Mouse (Mus musculus) embryonic facial prominence, embryonic 15.5 days (tissue): ENCODE data around the gene Gnai3. TPM values are rescaled to one million over a fixed set of nuclear protein-coding genes. Genes with fewer than 3 reads are reported as not detected.

Experiments
- ATAC-seq: fragments of 200-750 bp; cut with Nextera tagmentation; 2 replicates; pipeline ENCODE4 v1.8.0; 2017; ENCODE audit warnings: low read depth, moderate TSS enrichment; ENCODE audit not compliant: insufficient number of reproducible peaks, low FRiP score, low TSS enrichment
- H3K27ac ChIP-seq: fragments of 300-500 bp; sonication (generic); replicated peaks from 2 replicates; pipeline ENCODE4 v1.5.1; 2015; ENCODE audit warnings: mild to moderate bottlenecking, inconsistent platforms
- H3K27me3 ChIP-seq: fragments of 300-500 bp; sonication (generic); 2 replicates; pipeline ENCODE4 v1.6.1; 2015; ENCODE audit warnings: inconsistent platforms
- H3K36me3 ChIP-seq: fragments of 300-500 bp; sonication (generic); 2 replicates; pipeline ENCODE4 v1.6.1; 2015; ENCODE audit warnings: mild to moderate bottlenecking, inconsistent platforms
- H3K4me1 ChIP-seq: fragments of 300-500 bp; sonication (generic); 2 replicates; pipeline ENCODE4 v1.6.1; 2015; ENCODE audit warnings: inconsistent platforms
- H3K4me2 ChIP-seq: fragments of 300-500 bp; sonication (generic); replicated peaks from 2 replicates; pipeline ENCODE4 v1.6.1; 2015; ENCODE audit warnings: mild to moderate bottlenecking, inconsistent platforms
- H3K4me3 ChIP-seq: fragments of 300-500 bp; sonication (generic); replicated peaks from 2 replicates; pipeline ENCODE4 v1.5.1; 2015; ENCODE audit warnings: mild to moderate bottlenecking, inconsistent platforms
- H3K9ac ChIP-seq: fragments of 300-500 bp; sonication (generic); 2 replicates; pipeline ENCODE4 v1.6.1; 2015; ENCODE audit warnings: inconsistent platforms
- H3K9me3 ChIP-seq: fragments of 300-500 bp; sonication (generic); replicated peaks from 2 replicates; pipeline ENCODE4 v1.6.1; 2016; ENCODE audit warnings: inconsistent platforms
- WGBS: fragments of 180-500 bp; shearing (Covaris S2); methylation state at CpG from one replicate; pipeline ENCODE4 v1.1.7; 2015; 5-methylcytosine and 5-hydroxymethylcytosine counted together
- polyA plus RNA-seq: library from polyadenylated mRNA; unstranded; fragments of >200 nt; fragmentation: Nextera tagmentation; extraction: Ambion mirVana; gene quantifications from 2 replicates; pipeline ENCODE4 v1.2.1, GENCODE M21; 2015

Gnai3 gene
- polyA plus RNA-seq, 1 experiment from 2014 or later = 161 TPM

GRCm38 (mm10) chr3:108101594-108101993, 44.4 kb downstream of the Gnai3 start:
- Histone ChIP-seq H3K27ac (no peak overlapping the region), H3K9ac (no peak overlapping the region), H3K4me3 (no peak overlapping the region), H3K4me1 (no peaks in the 10 kb centered on the region), H3K27me3 (no peaks in the 10 kb centered on the region), H3K9me3 (no peaks in the 10 kb centered on the region), H3K36me3 (peaks cover 15% of the 10 kb centered on the region), H3K4me2 (no peak overlapping the region)
- WGBS = 44% methylated on average over 3 of the region's 3 CpGs
- no peak for ATAC-seq

DNA sequence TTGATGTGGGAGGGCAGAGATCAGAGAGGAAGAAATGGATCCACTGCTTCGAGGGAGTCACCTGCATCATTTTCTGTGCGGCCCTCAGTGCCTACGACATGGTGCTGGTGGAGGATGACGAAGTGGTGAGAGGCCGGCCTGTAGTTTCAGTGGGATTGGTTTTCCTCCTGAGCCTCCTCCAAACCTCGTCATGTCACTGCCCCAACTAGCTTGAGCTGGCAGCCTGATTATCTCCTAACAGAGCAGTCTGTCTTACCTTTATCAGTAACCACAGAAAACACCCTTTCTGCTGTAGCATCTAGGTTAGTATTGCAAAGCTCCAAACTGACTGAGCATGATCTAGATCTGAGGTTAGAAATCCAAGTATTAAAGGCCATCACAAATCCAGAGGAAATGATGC, 47.6 kb downstream of the Gnai3 start:
- Histone ChIP-seq H3K4me3 (no peak overlapping the region), H3K27me3 (no peaks in the 10 kb centered on the region), H3K9me3 (no peaks in the 10 kb centered on the region), H3K4me1 (no peaks in the 10 kb centered on the region), H3K9ac (no peak overlapping the region), H3K27ac (no peak overlapping the region), H3K4me2 (no peak overlapping the region), H3K36me3 (no peaks in the 10 kb centered on the region)
- 67% methylated on average over 6 of the region's 6 CpGs for WGBS
- ATAC-seq = no peak

GRCm38 (mm10) chr3:108097656-108098055, 48.3 kb downstream of the Gnai3 start:
- WGBS = 67% methylated on average over 8 of the region's 8 CpGs
- H3K4me3 ChIP-seq = no peak overlapping the region
- H3K27me3 ChIP-seq = no peaks in the 10 kb centered on the region

DNA sequence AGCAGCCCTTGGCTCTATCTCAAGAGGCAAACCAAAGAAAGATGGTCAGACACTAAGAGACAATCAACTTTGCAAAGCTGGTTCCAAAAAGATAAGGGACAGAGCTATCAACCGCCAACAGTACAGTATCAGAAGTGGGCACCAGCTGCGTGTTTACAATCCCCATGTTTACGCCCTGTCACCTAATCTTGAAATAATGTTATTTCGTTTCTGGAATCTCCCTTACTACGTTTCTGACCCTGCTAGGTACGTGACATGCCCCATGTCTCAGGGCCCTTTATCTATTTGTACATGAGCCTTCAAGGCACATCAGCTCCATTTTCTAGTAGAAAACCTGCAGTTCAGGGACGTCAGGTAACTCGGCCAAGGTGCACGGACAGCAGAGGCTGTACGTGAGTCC, 49.2 kb downstream of the Gnai3 start:
- Histone ChIP-seq H3K36me3 (no peaks in the 10 kb centered on the region), H3K27me3 (no peaks in the 10 kb centered on the region), H3K4me2 (no peak overlapping the region), H3K9me3 (no peaks in the 10 kb centered on the region), H3K4me1 (no peaks in the 10 kb centered on the region), H3K4me3 (no peak overlapping the region), H3K27ac (no peak overlapping the region), H3K9ac (no peak overlapping the region)
- WGBS = 81% methylated on average over 10 of the region's 10 CpGs
- ATAC-seq = no peak

More at GRCm38 (mm10) chr3:108097656-108098055, 48.3 kb downstream of the Gnai3 start:
- Histone ChIP-seq H3K36me3 (no peaks in the 10 kb centered on the region), H3K4me1 (no peaks in the 10 kb centered on the region), H3K9me3 (no peaks in the 10 kb centered on the region), H3K4me2 (no peak overlapping the region), H3K27ac (no peak overlapping the region), H3K9ac (no peak overlapping the region)
- no peak for ATAC-seq

DNA sequence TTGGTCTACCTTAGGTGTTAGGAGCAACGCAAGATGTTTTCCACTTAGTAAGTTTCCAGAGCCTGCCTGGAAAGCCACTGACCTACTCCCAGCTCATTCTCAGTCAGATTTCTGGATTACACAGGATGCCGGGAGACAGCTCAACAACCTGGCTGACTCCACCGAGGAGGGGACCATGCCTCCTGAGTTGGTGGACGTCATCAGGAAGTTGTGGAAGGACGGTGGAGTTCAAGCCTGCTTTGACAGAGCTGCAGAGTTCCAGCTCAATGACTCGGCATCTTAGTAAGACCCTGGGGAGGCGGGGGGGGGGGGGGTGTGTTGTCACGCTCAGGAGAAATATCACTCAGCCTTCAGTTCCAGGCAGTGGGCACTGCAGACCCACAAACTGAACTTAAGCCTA, 49.7 kb downstream of the Gnai3 start:
- Histone ChIP-seq H3K9ac (no peak overlapping the region), H3K4me2 (no peak overlapping the region), H3K36me3 (no peaks in the 10 kb centered on the region), H3K27me3 (no peaks in the 10 kb centered on the region), H3K27ac (no peak overlapping the region), H3K4me1 (no peaks in the 10 kb centered on the region), H3K4me3 (no peak overlapping the region), H3K9me3 (no peaks in the 10 kb centered on the region)
- no peak for ATAC-seq
- WGBS = 60% methylated on average over 8 of the region's 8 CpGs

DNA sequence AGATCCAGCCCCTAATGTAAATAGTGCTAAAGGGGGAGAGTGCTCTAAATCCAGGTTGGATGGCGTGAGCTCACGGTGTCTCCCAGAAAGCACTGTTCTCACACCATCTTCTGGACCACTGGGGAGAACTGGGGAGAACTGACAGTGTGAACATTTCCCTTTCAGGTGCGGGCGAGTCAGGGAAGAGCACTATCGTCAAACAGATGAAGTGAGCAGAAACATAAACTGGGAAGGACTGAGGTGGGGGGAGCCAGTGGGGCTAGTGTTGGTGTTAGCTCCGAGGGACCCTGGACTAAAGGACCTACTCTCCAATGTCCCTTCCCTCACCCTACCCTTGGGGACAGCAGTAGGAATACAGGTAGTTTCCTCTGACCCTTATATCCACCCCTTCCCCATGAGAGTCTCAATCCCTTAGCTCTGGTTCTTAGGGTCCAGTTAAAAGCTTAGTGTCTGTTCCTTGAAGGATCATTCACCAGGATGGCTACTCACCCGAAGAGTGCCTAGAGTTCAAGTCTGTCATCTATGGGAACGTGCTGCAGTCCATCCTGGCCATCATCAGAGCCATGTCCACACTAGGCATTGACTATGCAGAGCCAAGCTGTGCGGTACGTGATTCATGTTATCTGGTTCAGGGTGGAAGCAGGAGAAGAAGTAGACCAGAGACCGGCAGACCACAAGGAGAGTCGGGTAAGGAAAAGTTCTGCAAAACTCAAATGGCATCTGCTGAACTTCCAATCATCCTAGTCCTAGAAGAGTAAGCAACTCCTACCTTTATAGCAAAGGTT, 50.8 kb downstream of the Gnai3 start:
- H3K4me1 ChIP-seq = peaks cover 2% of the 10 kb centered on the region
- no peaks in the 10 kb centered on the region for H3K9me3 ChIP-seq
- H3K27me3 ChIP-seq = no peaks in the 10 kb centered on the region
- WGBS = 92% methylated on average over 12 of the region's 12 CpGs
- no peak overlapping the region for H3K9ac ChIP-seq
- no peak overlapping the region for H3K4me2 ChIP-seq
- no peak overlapping the region for H3K27ac ChIP-seq
- no peak overlapping the region for H3K4me3 ChIP-seq
- ATAC-seq = no peak
- no peaks in the 10 kb centered on the region for H3K36me3 ChIP-seq

DNA sequence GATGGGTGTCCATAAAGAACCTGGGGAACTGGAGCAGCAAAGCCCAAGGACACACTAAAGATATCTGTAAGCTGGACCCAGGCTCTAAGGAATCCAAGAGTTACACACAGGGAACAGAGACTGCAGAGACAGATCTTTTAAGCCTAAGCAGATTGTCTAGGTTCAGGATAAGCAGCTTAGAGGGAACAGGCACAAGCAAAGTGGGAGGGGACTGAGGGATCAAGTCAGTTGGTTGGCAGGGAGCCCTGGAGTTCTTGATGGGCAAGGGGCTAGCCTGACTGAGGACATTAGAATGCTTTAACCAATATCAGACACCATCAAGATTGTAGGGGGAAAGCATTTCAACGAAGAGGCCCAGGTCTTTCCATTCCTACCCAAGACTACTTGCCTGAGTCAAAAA, 51.8 kb downstream of the Gnai3 start:
- H3K9ac ChIP-seq = no peak overlapping the region
- no peaks in the 10 kb centered on the region for H3K9me3 ChIP-seq
- no peak for ATAC-seq
- no peak overlapping the region for H3K4me2 ChIP-seq
- no peak overlapping the region for H3K4me3 ChIP-seq
- H3K27me3 ChIP-seq = no peaks in the 10 kb centered on the region
- peaks cover 12% of the 10 kb centered on the region for H3K4me1 ChIP-seq
- no peak overlapping the region for H3K27ac ChIP-seq
- WGBS = 89% methylated on average over 1 of the region's 1 CpGs
- H3K36me3 ChIP-seq = no peaks in the 10 kb centered on the region

- Histone ChIP-seq H3K4me1 (peaks cover 18% of the 10 kb centered on the region), H3K4me3 (no peak overlapping the region), H3K27me3 (no peaks in the 10 kb centered on the region), H3K9me3 (no peaks in the 10 kb centered on the region), H3K27ac (no peak overlapping the region), H3K4me2 (no peak overlapping the region), H3K9ac (no peak overlapping the region), H3K36me3 (no peaks in the 10 kb centered on the region)
- 55% methylated on average over 6 of the region's 6 CpGs for WGBS
- no peak for ATAC-seq
Observed at GRCm38 (mm10) chr3:108093306-108093705, 52.6 kb downstream of the Gnai3 start.

DNA sequence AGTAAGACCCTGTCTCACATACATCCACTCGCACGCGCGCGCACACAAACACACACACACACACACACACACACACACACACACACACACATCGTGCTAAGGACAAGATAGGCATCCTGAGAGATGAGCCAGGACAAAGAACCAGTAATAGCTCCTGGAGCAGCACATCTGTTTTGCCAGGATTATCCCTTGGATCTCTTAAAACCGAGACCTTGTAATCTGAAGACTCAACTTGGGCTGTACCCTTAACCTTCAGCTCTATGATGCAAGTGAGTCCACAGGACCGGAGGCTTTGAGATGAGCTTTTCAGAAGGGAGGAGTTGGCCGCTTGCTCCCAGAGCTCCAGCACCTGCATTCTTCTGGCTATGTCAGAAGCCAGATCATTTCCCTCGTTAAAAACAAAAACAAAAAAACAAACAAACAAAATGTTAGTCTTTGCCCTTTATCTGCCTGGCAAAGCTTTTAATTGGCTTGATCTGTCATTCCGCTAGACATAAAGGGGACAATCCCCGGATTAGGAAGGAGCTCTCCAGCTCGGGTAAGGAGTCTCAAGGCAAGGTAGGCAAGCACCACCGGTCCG, 53.3 kb downstream of the Gnai3 start, which contains the start of gene Gnat2:
Gnat2 (plus strand) TSS at position 254 of the 580 bp plus-strand sequence.
- no peak within 1 kb of the TSS for H3K9ac ChIP-seq
- H3K4me1 ChIP-seq = peaks cover 19% of the 10 kb centered on the region
- ATAC-seq = no peak
- no peak within 1 kb of the TSS for H3K4me2 ChIP-seq
- no peaks in the 10 kb centered on the region for H3K36me3 ChIP-seq
- H3K27ac ChIP-seq = no peak within 1 kb of the TSS
- H3K9me3 ChIP-seq = no peaks in the 10 kb centered on the region
- no peak within 1 kb of the TSS for H3K4me3 ChIP-seq
- no peaks in the 10 kb centered on the region for H3K27me3 ChIP-seq
- WGBS = 70% methylated on average over 15 of the region's 15 CpGs

GRCm38 (mm10) chr3:108092030-108092429, 53.9 kb downstream of the Gnai3 start:
- ATAC-seq = no peak
- peaks cover 25% of the 10 kb centered on the region for H3K4me1 ChIP-seq
- WGBS = 77% methylated on average over 6 of the region's 6 CpGs
- no peak overlapping the region for H3K4me3 ChIP-seq
- no peaks in the 10 kb centered on the region for H3K9me3 ChIP-seq
- H3K9ac ChIP-seq = no peak overlapping the region
- H3K27ac ChIP-seq = no peak overlapping the region
- H3K4me2 ChIP-seq = no peak overlapping the region
- no peaks in the 10 kb centered on the region for H3K36me3 ChIP-seq
- H3K27me3 ChIP-seq = no peaks in the 10 kb centered on the region

DNA sequence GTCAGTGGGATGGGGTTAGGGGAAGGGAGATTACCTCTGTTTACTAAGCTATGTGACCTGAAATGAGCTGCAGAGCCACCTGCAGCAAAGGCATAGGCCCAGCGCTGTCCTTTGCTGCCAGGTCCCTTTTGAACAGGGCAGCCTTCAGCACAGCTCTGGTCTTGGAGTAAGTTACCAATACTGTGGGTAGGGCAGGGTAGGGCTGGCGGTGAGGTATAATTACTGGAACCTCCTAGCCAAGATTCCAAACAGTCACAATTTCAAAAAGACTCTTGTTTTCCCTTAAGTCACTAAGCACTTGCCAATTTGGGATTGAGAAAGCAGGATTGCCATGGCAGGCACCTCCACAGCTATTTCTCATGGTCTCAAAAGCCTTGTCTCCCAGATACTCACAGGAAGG, 55.4 kb downstream of the Gnai3 start:
- ATAC-seq = no peak
- Histone ChIP-seq H3K9me3 (no peaks in the 10 kb centered on the region), H3K27me3 (no peaks in the 10 kb centered on the region), H3K4me2 (no peak overlapping the region), H3K27ac (peak overlapping the region; percentile 48; the same call in 1 of the 2 replicates), H3K36me3 (no peaks in the 10 kb centered on the region), H3K4me1 (peaks cover 40% of the 10 kb centered on the region), H3K9ac (no peak overlapping the region), H3K4me3 (no peak overlapping the region)
- WGBS = 72% methylated on average over 2 of the region's 2 CpGs

DNA sequence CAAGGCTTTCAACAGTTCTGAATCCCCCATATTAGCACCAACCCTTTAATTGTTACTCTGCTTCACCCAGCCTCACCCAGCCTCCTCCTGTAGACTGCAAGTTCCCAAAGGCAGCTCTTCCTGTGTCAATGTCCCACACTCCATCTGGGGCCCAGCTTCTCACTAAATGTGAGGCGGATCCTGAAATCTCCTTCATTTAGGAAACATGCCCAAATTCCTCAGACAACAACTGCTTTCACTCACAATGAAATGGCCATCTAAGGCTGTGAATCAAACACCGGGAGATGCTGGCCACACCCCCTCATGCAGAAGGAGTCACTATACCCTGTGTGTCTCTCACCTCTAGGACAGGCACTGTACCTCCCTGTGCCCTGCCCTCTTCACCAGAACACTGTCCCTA, 56.0 kb downstream of the Gnai3 start:
- no peak overlapping the region for H3K4me3 ChIP-seq
- H3K36me3 ChIP-seq = no peaks in the 10 kb centered on the region
- no peaks in the 10 kb centered on the region for H3K27me3 ChIP-seq
- 32% methylated on average over 2 of the region's 2 CpGs for WGBS
- H3K4me2 ChIP-seq = no peak overlapping the region
- no peaks in the 10 kb centered on the region for H3K9me3 ChIP-seq
- H3K9ac ChIP-seq = no peak overlapping the region
- peak overlapping the region; percentile 48; the same call in 1 of the 2 replicates for H3K27ac ChIP-seq
- peaks cover 45% of the 10 kb centered on the region for H3K4me1 ChIP-seq
- no peak for ATAC-seq
